Mouse (Mus musculus) mouse embryonic stem cell (cell line): ENCODE data around the gene Npm1.

Experiments used
- in situ Hi-C, 2 experiments: fragments of 300-500 bp; cut with MboI; formaldehyde crosslinking; loops; 1 replicate in 1 of 2; 3 replicates in 1 of 2; pipeline ENCODE4 v1.14.3; 2019 to 2020; ENCODE audit warnings: low sequenced_read_pairs in 2 of 2, low pct_unique_long_range_greater_than_20kb in 1 of 2, mixed read lengths in 1 of 2; ENCODE audit not compliant: unreplicated experiment in 1 of 2

The Npm1 gene

GRCm38 (mm10) chr11:33195061-33195460, 32.1 kb upstream of the Npm1 start:
- in situ Hi-C loops, result no loop called here

GRCm38 (mm10) chr11:33193695-33194094, 30.7 kb upstream of the Npm1 start:
- in situ Hi-C loops, result no loop called here

GRCm38 (mm10) chr11:33181804-33182203, 18.8 kb upstream of the Npm1 start:
- in situ Hi-C loops, result no loop called here

GRCm38 (mm10) chr11:33180701-33181116, 17.7 kb upstream of the Npm1 start:
- in situ Hi-C loops, result no loop called here

GRCm38 (mm10) chr11:33179802-33180201, 16.8 kb upstream of the Npm1 start:
- in situ Hi-C loops, result loop anchor here (10.0 kb wide), 2 partner anchors 435 to 535 kb away; no protein-coding TSS in a partner anchor

- in situ Hi-C loops, result loop anchor here (10.0 kb wide), 2 partner anchors 438 to 538 kb away; no protein-coding TSS in a partner anchor
Measured at GRCm38 (mm10) chr11:33176525-33177245, 13.7 kb upstream of the Npm1 start.

- in situ Hi-C loops, result loop anchor here (10.0 kb wide), 2 partner anchors 439 to 539 kb away; no protein-coding TSS in a partner anchor
Measured at GRCm38 (mm10) chr11:33175768-33176167, 12.8 kb upstream of the Npm1 start.

GRCm38 (mm10) chr11:33170489-33170888, 7.5 kb upstream of the Npm1 start:
- in situ Hi-C loops, result loop anchor here (10.0 to 25.0 kb wide), 3 partner anchors 292 to 544 kb away; no protein-coding TSS in a partner anchor

- in situ Hi-C loops, result loop anchor here in 1 of 2 experiments (25.0 kb wide), 1 partner anchor 300 kb away; no protein-coding TSS in a partner anchor
Measured at GRCm38 (mm10) chr11:33162211-33162997, 602 bp downstream of the Npm1 start.

GRCm38 (mm10) chr11:33159741-33160140, 3.3 kb downstream of the Npm1 start:
- in situ Hi-C loops, result loop anchor here in 1 of 2 experiments (25.0 kb wide), 1 partner anchor 303 kb away; no protein-coding TSS in a partner anchor

GRCm38 (mm10) chr11:33157453-33158196, 5.4 kb downstream of the Npm1 start:
- in situ Hi-C loops, result loop anchor here in 1 of 2 experiments (25.0 kb wide), 1 partner anchor 305 kb away; no protein-coding TSS in a partner anchor

- in situ Hi-C loops, result loop anchor here in 1 of 2 experiments (25.0 kb wide), 1 partner anchor 306 kb away; no protein-coding TSS in a partner anchor
Measured at GRCm38 (mm10) chr11:33156436-33157015, 6.5 kb downstream of the Npm1 start.

- in situ Hi-C loops, result loop anchor here in 1 of 2 experiments (25.0 kb wide), 1 partner anchor 308 kb away; no protein-coding TSS in a partner anchor
Measured at GRCm38 (mm10) chr11:33154459-33154858, 8.5 kb downstream of the Npm1 start.

GRCm38 (mm10) chr11:33152997-33153396, 10.0 kb downstream of the Npm1 start:
- in situ Hi-C loops, result loop anchor here in 1 of 2 experiments (25.0 kb wide), 1 partner anchor 309 kb away; no protein-coding TSS in a partner anchor

- in situ Hi-C loops, result loop anchor here in 1 of 2 experiments (25.0 kb wide), 1 partner anchor 311 kb away; no protein-coding TSS in a partner anchor
Measured at GRCm38 (mm10) chr11:33151780-33152145, 11.2 kb downstream of the Npm1 start.

GRCm38 (mm10) chr11:33151128-33151779, 11.8 kb downstream of the Npm1 start:
- in situ Hi-C loops, result loop anchor here in 1 of 2 experiments (25.0 kb wide), 1 partner anchor 311 kb away; no protein-coding TSS in a partner anchor

GRCm38 (mm10) chr11:33150364-33150763, 12.6 kb downstream of the Npm1 start:
- in situ Hi-C loops, result loop anchor here in 1 of 2 experiments (25.0 kb wide), 1 partner anchor 312 kb away; no protein-coding TSS in a partner anchor
